Mouse (Mus musculus) thymus, adult 2 months (tissue): Measurements from ENCODE around the gene Arhgap40.

Source experiments
- CTCF ChIP-seq: fragments of 200-500 bp; IDR thresholded peaks from 2 replicates; pipeline ENCODE4 v1.5.1; 2012; ENCODE audit warnings: mild to moderate bottlenecking, control low read depth, low read length, moderate library complexity, borderline replicate concordance; ENCODE audit not compliant: control insufficient read depth, poor library complexity, insufficient read depth; ENCODE audit errors: extremely low read depth
- POLR2A ChIP-seq: fragments of 200-500 bp; IDR thresholded peaks from 2 replicates; pipeline ENCODE4 v1.6.1; 2012; ENCODE audit warnings: mild to moderate bottlenecking, low read length, control low read depth, moderate library complexity; ENCODE audit not compliant: control insufficient read depth, poor library complexity, insufficient read depth; ENCODE audit errors: extremely low read depth

- TF ChIP-seq CTCF, result no peak
- TF ChIP-seq POLR2A, result no peak
Observed at GRCm38 (mm10) chr2:158588524-158589271, 76.1 kb downstream of the Arhgap40 start.
